Mouse (Mus musculus): Measurements from ENCODE around the gene Kank2. TPM values are rescaled to one million over a fixed set of nuclear protein-coding genes. Genes with fewer than 3 reads are reported as not detected.

Kank2 gene
- polyA plus RNA-seq, 1 experiment from 2014 or later, result 16.7 TPM

- no peak for ATAC-seq
- no peaks in the 10 kb centered on the region for H3K9me3 ChIP-seq
- no peaks in the 10 kb centered on the region for H3K4me1 ChIP-seq (replicated peaks)
- H3K4me2 ChIP-seq (replicated peaks), result no peak overlapping the region
- H3K27ac ChIP-seq, result no peak overlapping the region
- no peaks in the 10 kb centered on the region for H3K27me3 ChIP-seq (replicated peaks)
- H3K9ac ChIP-seq, result no peak overlapping the region
- H3K36me3 ChIP-seq, result peaks cover 18% of the 10 kb centered on the region
- H3K4me3 ChIP-seq (replicated peaks), result no peak overlapping the region
- WGBS, result 88% methylated on average over 20 of the region's 20 CpGs
Measured at GRCm38 (mm10) chr9:21831558-21832240, 33.2 kb upstream of the Kank2 start.

- Histone ChIP-seq H3K9ac (no peak overlapping the region), H3K4me2 (replicated peaks) (no peak overlapping the region), H3K36me3 (peaks cover 18% of the 10 kb centered on the region), H3K27me3 (replicated peaks) (no peaks in the 10 kb centered on the region), H3K9me3 (no peaks in the 10 kb centered on the region), H3K4me3 (replicated peaks) (no peak overlapping the region), H3K4me1 (replicated peaks) (no peaks in the 10 kb centered on the region), H3K27ac (no peak overlapping the region)
- WGBS, result 82% methylated on average over 11 of the region's 11 CpGs
- ATAC-seq, result no peak
Measured at GRCm38 (mm10) chr9:21830936-21831335, 32.4 kb upstream of the Kank2 start.

GRCm38 (mm10) chr9:21830461-21830850, 31.9 kb upstream of the Kank2 start:
- no peak overlapping the region for H3K9ac ChIP-seq
- H3K27ac ChIP-seq, result no peak overlapping the region
- H3K27me3 ChIP-seq (replicated peaks), result no peaks in the 10 kb centered on the region
- WGBS, result 87% methylated on average over 5 of the region's 5 CpGs
- H3K4me1 ChIP-seq (replicated peaks), result no peaks in the 10 kb centered on the region
- no peaks in the 10 kb centered on the region for H3K9me3 ChIP-seq
- no peak overlapping the region for H3K4me2 ChIP-seq (replicated peaks)
- H3K4me3 ChIP-seq (replicated peaks), result no peak overlapping the region
- H3K36me3 ChIP-seq, result peaks cover 17% of the 10 kb centered on the region
- ATAC-seq, result no peak

GRCm38 (mm10) chr9:21829834-21830460, 31.4 kb upstream of the Kank2 start:
- H3K4me3 ChIP-seq (replicated peaks), result no peak overlapping the region
- no peaks in the 10 kb centered on the region for H3K27me3 ChIP-seq (replicated peaks)
- peaks cover 16% of the 10 kb centered on the region for H3K36me3 ChIP-seq
- ATAC-seq, result no peak
- no peak overlapping the region for H3K9ac ChIP-seq
- H3K4me2 ChIP-seq (replicated peaks), result no peak overlapping the region
- no peaks in the 10 kb centered on the region for H3K9me3 ChIP-seq
- H3K27ac ChIP-seq, result no peak overlapping the region
- WGBS, result 84% methylated on average over 14 of the region's 14 CpGs
- no peaks in the 10 kb centered on the region for H3K4me1 ChIP-seq (replicated peaks)

GRCm38 (mm10) chr9:21824366-21824765, 25.8 kb upstream of the Kank2 start:
- H3K9ac ChIP-seq, result no peak overlapping the region
- no peaks in the 10 kb centered on the region for H3K4me1 ChIP-seq (replicated peaks)
- H3K27me3 ChIP-seq (replicated peaks), result no peaks in the 10 kb centered on the region
- no peaks in the 10 kb centered on the region for H3K9me3 ChIP-seq
- H3K36me3 ChIP-seq, result peaks cover under 1% of the 10 kb centered on the region; the same call in 1 of the 2 replicates
- no peak overlapping the region for H3K27ac ChIP-seq
- WGBS, result 59% methylated on average over 10 of the region's 10 CpGs
- no peak overlapping the region for H3K4me3 ChIP-seq (replicated peaks)
- ATAC-seq, result no peak
- no peak overlapping the region for H3K4me2 ChIP-seq (replicated peaks)

GRCm38 (mm10) chr9:21823957-21824356, 25.4 kb upstream of the Kank2 start:
- Histone ChIP-seq H3K9ac (no peak overlapping the region), H3K27me3 (replicated peaks) (no peaks in the 10 kb centered on the region), H3K36me3 (no peaks in the 10 kb centered on the region), H3K27ac (no peak overlapping the region), H3K4me3 (replicated peaks) (no peak overlapping the region), H3K4me1 (replicated peaks) (no peaks in the 10 kb centered on the region), H3K9me3 (no peaks in the 10 kb centered on the region), H3K4me2 (replicated peaks) (no peak overlapping the region)
- no peak for ATAC-seq
- WGBS, result 61% methylated on average over 4 of the region's 4 CpGs

- Histone ChIP-seq H3K4me1 (replicated peaks) (no peaks in the 10 kb centered on the region), H3K36me3 (no peaks in the 10 kb centered on the region), H3K9ac (no peak overlapping the region), H3K4me3 (replicated peaks) (no peak overlapping the region), H3K9me3 (no peaks in the 10 kb centered on the region), H3K27me3 (replicated peaks) (no peaks in the 10 kb centered on the region), H3K27ac (no peak overlapping the region), H3K4me2 (replicated peaks) (no peak overlapping the region)
- no peak; the same call in 1 of the 2 replicates for ATAC-seq
- WGBS, result 81% methylated on average over 6 of the region's 6 CpGs
Measured at GRCm38 (mm10) chr9:21822686-21823085, 24.1 kb upstream of the Kank2 start.

- no peak overlapping the region for H3K9ac ChIP-seq
- no peak overlapping the region for H3K4me3 ChIP-seq (replicated peaks)
- H3K9me3 ChIP-seq, result no peaks in the 10 kb centered on the region
- no peak for ATAC-seq
- H3K4me2 ChIP-seq (replicated peaks), result no peak overlapping the region
- H3K4me1 ChIP-seq (replicated peaks), result no peaks in the 10 kb centered on the region
- 90% methylated on average over 12 of the region's 12 CpGs for WGBS
- H3K27me3 ChIP-seq (replicated peaks), result no peaks in the 10 kb centered on the region
- no peak overlapping the region for H3K27ac ChIP-seq
- H3K36me3 ChIP-seq, result 0 out of 2 replicates have a peak, but pooled peaks cover 6% of the 10 kb centered on the region
Measured at GRCm38 (mm10) chr9:21820183-21820582, 21.6 kb upstream of the Kank2 start.

- WGBS, result 93% methylated on average over 2 of the region's 2 CpGs
- Histone ChIP-seq H3K9me3 (no peaks in the 10 kb centered on the region), H3K27ac (no peak overlapping the region), H3K36me3 (0 out of 2 replicates have a peak, but pooled peaks cover 6% of the 10 kb centered on the region), H3K9ac (no peak overlapping the region), H3K4me3 (replicated peaks) (no peak overlapping the region), H3K4me2 (replicated peaks) (no peak overlapping the region), H3K27me3 (replicated peaks) (no peaks in the 10 kb centered on the region), H3K4me1 (replicated peaks) (no peaks in the 10 kb centered on the region)
- no peak for ATAC-seq
Measured at GRCm38 (mm10) chr9:21819181-21819729, 20.7 kb upstream of the Kank2 start.

- WGBS, result 92% methylated on average over 6 of the region's 6 CpGs
- Histone ChIP-seq H3K36me3 (0 out of 2 replicates have a peak, but pooled peaks cover 6% of the 10 kb centered on the region), H3K9me3 (no peaks in the 10 kb centered on the region)
Measured at GRCm38 (mm10) chr9:21818561-21818960, 20.0 kb upstream of the Kank2 start.

GRCm38 (mm10) chr9:21818125-21818524, 19.6 kb upstream of the Kank2 start:
- Histone ChIP-seq H3K9ac (no peak overlapping the region), H3K36me3 (0 out of 2 replicates have a peak, but pooled peaks cover 6% of the 10 kb centered on the region), H3K4me1 (replicated peaks) (no peaks in the 10 kb centered on the region), H3K27ac (no peak overlapping the region), H3K4me3 (replicated peaks) (no peak overlapping the region), H3K9me3 (no peaks in the 10 kb centered on the region), H3K27me3 (replicated peaks) (no peaks in the 10 kb centered on the region), H3K4me2 (replicated peaks) (no peak overlapping the region)
- WGBS, result 83% methylated on average over 4 of the region's 4 CpGs
- ATAC-seq, result no peak

More at GRCm38 (mm10) chr9:21818561-21818960, 20.0 kb upstream of the Kank2 start:
- Histone ChIP-seq H3K9ac (no peak overlapping the region), H3K4me3 (replicated peaks) (no peak overlapping the region), H3K27ac (no peak overlapping the region), H3K27me3 (replicated peaks) (no peaks in the 10 kb centered on the region), H3K4me2 (replicated peaks) (no peak overlapping the region), H3K4me1 (replicated peaks) (no peaks in the 10 kb centered on the region)
- ATAC-seq, result no peak

GRCm38 (mm10) chr9:21816716-21817305, 18.3 kb upstream of the Kank2 start:
- 76% methylated on average over 9 of the region's 9 CpGs for WGBS
- Histone ChIP-seq H3K27me3 (replicated peaks) (no peaks in the 10 kb centered on the region), H3K4me2 (replicated peaks) (no peak overlapping the region), H3K4me3 (replicated peaks) (no peak overlapping the region), H3K4me1 (replicated peaks) (no peaks in the 10 kb centered on the region), H3K36me3 (peaks cover 6% of the 10 kb centered on the region; the same call in 1 of the 2 replicates), H3K27ac (no peak overlapping the region), H3K9me3 (no peaks in the 10 kb centered on the region), H3K9ac (no peak overlapping the region)
- ATAC-seq, result no peak
